Mouse (Mus musculus): ENCODE results near the gene Gcg. TPM values are rescaled to one million over a fixed set of nuclear protein-coding genes. Genes with fewer than 3 reads are reported as not detected.

Gcg gene
- polyA plus RNA-seq, 2 experiments: 0.03 to 0.15 TPM

GRCm38 (mm10) chr2:62462174-62462573, 21.3 kb downstream of the Gcg start:
- Histone ChIP-seq H3K9ac (replicated peaks) (no peak overlapping the region), H3K4me2 (ENCODE audit: low read depth) (no peak overlapping the region), H3K4me1 (replicated peaks; ENCODE audit: control insufficient read depth in 2 of 2, insufficient read depth in 2 of 2, low read length in 1 of 2) (no peaks in the 10 kb centered on the region), H3K4me3 (ENCODE audit: insufficient read depth in 1 of 2, low read depth in 2 of 2, low read length in 2 of 2) (no peak overlapping the region), H3K27me3 (ENCODE audit: control insufficient read depth, insufficient read depth, low read length) (no peaks in the 10 kb centered on the region), H3K9me3 (ENCODE audit: control insufficient read depth, low read length) (no peaks in the 10 kb centered on the region), H3K27ac (no peak overlapping the region), H3K36me3 (replicated peaks; ENCODE audit: control insufficient read depth, insufficient read depth, low read depth) (no peaks in the 10 kb centered on the region)
- ATAC-seq (ENCODE audit: insufficient read depth) (no peak), DNase-seq (ENCODE audit: low read depth in 3 of 3, low spot score in 3 of 3) (no peak)
- TF ChIP-seq EP300 (IDR thresholded peaks at IDR 0.05; ENCODE audit: low read depth) (no peak), CTCF (IDR thresholded peaks at IDR 0.05; ENCODE audit: low read depth) (no peak)
- 59% methylated on average over 2 of the region's 2 CpGs for WGBS (ENCODE audit: insufficient replicate concordance)

DNA sequence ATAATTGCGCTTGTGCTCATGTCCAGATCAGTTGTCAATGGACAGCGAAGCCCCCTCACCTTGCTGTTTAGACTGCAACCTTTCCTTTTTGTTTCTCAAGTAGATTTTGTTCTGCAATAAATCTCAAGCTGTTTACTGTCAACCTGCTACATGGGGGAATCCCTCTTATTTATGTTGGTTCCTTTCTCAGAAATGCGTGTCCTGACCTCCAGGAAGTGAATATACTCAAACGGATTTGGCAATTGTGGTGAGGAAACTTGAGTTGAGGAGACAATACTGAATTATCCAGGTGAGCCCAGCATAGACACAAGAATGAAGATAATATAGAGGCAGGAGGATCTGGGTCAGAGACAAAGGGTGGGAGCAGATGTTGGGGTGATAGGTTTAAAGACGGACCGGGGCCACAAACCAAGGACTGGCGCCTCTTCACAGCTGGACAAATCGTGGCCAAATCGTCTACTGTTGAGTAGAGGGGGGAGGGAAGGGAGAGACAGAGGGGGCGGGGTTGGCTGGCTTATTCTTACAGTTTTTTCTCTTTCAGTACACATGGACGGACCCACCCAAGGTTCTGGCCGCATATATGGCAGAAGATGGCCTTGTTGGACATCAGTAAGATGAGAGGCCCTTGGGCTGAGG, 22.5 kb downstream of the Gcg start:
- TF ChIP-seq CTCF (IDR thresholded peaks at IDR 0.05; ENCODE audit: low read depth): no peak
- no peak for TF ChIP-seq EP300 (IDR thresholded peaks at IDR 0.05; ENCODE audit: low read depth)
- Histone ChIP-seq H3K9ac (replicated peaks) (no peak overlapping the region), H3K9me3 (ENCODE audit: control insufficient read depth, low read length) (no peaks in the 10 kb centered on the region), H3K27ac (no peak overlapping the region), H3K36me3 (replicated peaks; ENCODE audit: control insufficient read depth, insufficient read depth, low read depth) (no peaks in the 10 kb centered on the region), H3K4me3 (ENCODE audit: insufficient read depth in 1 of 2, low read depth in 2 of 2, low read length in 2 of 2) (no peak overlapping the region), H3K27me3 (ENCODE audit: control insufficient read depth, insufficient read depth, low read length) (no peaks in the 10 kb centered on the region), H3K4me1 (replicated peaks; ENCODE audit: control insufficient read depth in 2 of 2, insufficient read depth in 2 of 2, low read length in 1 of 2) (no peaks in the 10 kb centered on the region), H3K4me2 (ENCODE audit: low read depth) (no peak overlapping the region)
- DNase-seq (ENCODE audit: low read depth in 3 of 3, low spot score in 3 of 3) (no peak), ATAC-seq (ENCODE audit: insufficient read depth) (no peak)
- 51% methylated on average over 12 of the region's 12 CpGs for WGBS (ENCODE audit: insufficient replicate concordance)

- Histone ChIP-seq H3K4me3 (ENCODE audit: insufficient read depth in 1 of 2, low read depth in 2 of 2, low read length in 2 of 2) (no peak overlapping the region), H3K9me3 (ENCODE audit: control insufficient read depth, low read length) (no peaks in the 10 kb centered on the region), H3K27me3 (ENCODE audit: control insufficient read depth, insufficient read depth, low read length) (no peaks in the 10 kb centered on the region), H3K36me3 (replicated peaks; ENCODE audit: control insufficient read depth, insufficient read depth, low read depth) (no peaks in the 10 kb centered on the region), H3K4me2 (ENCODE audit: low read depth) (no peak overlapping the region), H3K27ac (no peak overlapping the region), H3K9ac (replicated peaks) (no peak overlapping the region), H3K4me1 (replicated peaks; ENCODE audit: control insufficient read depth in 2 of 2, insufficient read depth in 2 of 2, low read length in 1 of 2) (no peaks in the 10 kb centered on the region)
- no peak for ATAC-seq (ENCODE audit: insufficient read depth)
- 11% methylated on average over 7 of the region's 7 CpGs for WGBS (ENCODE audit: insufficient replicate concordance)
- TF ChIP-seq EP300 (IDR thresholded peaks at IDR 0.05; ENCODE audit: low read depth): no peak
- no peak for TF ChIP-seq CTCF (IDR thresholded peaks at IDR 0.05; ENCODE audit: low read depth)
- DNase-seq (ENCODE audit: low read depth in 3 of 3, low spot score in 3 of 3): peak in 1 of 3 experiments; percentile 10
Measured at GRCm38 (mm10) chr2:62460231-62460710, 23.2 kb downstream of the Gcg start.

DNA sequence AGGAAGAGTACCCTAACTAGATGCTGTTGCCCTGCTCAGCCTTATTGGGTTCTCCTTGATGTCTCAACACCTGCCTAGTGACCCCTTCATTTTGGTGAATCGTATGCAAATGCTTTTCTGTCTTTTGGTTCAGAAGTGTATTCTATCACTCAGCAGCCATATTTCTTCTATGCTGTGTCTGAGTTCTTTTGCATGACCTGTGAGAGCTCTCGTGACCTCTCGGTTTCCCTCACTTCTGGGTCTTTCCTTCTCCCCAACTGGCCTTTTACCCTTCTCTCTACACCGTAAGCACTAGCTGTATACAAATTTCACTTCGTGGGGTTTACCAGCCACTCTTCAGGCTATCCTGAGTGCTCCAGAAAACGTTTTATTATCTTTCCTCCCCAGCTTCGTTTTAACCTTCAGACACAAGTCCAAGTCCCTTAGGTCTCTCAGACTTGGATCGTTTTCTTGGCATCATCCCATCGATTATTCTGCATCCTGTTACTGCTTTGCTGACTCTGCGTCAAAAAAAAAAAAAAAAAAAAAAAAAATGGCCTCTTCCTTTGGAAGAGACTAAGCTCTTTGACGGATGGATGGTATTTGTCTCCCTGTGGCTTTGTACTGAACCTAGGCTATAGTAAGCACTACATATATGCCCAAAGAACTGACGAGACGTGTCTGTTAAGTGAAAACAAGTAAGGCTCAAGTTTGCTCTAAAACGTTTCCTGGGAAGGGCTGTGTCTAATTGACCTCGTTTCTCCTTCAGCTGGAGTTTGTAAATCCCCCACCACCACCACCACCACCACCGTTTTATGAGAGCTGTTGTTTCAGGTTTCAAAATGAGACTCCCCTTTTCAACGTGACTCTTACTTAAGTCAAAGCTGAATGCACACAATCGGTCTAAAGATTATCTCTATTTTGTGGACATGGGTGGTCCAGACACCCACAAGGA, 23.9 kb downstream of the Gcg start:
- DNase-seq (ENCODE audit: low read depth in 3 of 3, low spot score in 3 of 3) (no peak), ATAC-seq (ENCODE audit: insufficient read depth) (no peak)
- TF ChIP-seq EP300 (IDR thresholded peaks at IDR 0.05; ENCODE audit: low read depth): no peak
- no peak for TF ChIP-seq CTCF (IDR thresholded peaks at IDR 0.05; ENCODE audit: low read depth)
- H3K4me1 ChIP-seq (replicated peaks; ENCODE audit: control insufficient read depth in 2 of 2, insufficient read depth in 2 of 2, low read length in 1 of 2): no peaks in the 10 kb centered on the region
- no peaks in the 10 kb centered on the region for H3K9me3 ChIP-seq (ENCODE audit: control insufficient read depth, low read length)
- H3K4me3 ChIP-seq (ENCODE audit: insufficient read depth in 1 of 2, low read depth in 2 of 2, low read length in 2 of 2): no peak overlapping the region
- no peaks in the 10 kb centered on the region for H3K36me3 ChIP-seq (replicated peaks; ENCODE audit: control insufficient read depth, insufficient read depth, low read depth)
- H3K4me2 ChIP-seq (ENCODE audit: low read depth): no peak overlapping the region
- no peak overlapping the region for H3K9ac ChIP-seq (replicated peaks)
- H3K27me3 ChIP-seq (ENCODE audit: control insufficient read depth, insufficient read depth, low read length): no peaks in the 10 kb centered on the region
- no peak overlapping the region for H3K27ac ChIP-seq
- whole genome bisulfite sequencing (ENCODE audit: insufficient replicate concordance): 43% methylated on average over 18 of the region's 18 CpGs

GRCm38 (mm10) chr2:62458070-62458469, 25.4 kb downstream of the Gcg start:
- no peak overlapping the region for H3K4me3 ChIP-seq (ENCODE audit: insufficient read depth in 1 of 2, low read depth in 2 of 2, low read length in 2 of 2)
- peak in 1 of 3 experiments; percentile 9 for DNase-seq (ENCODE audit: low read depth in 3 of 3, low spot score in 3 of 3)
- 30% methylated on average over 9 of the region's 9 CpGs for WGBS (ENCODE audit: insufficient replicate concordance)

More at GRCm38 (mm10) chr2:62458070-62458469, 25.4 kb downstream of the Gcg start:
- no peak for ATAC-seq (ENCODE audit: insufficient read depth)
- no peak overlapping the region for H3K9ac ChIP-seq (replicated peaks)
- H3K36me3 ChIP-seq (replicated peaks; ENCODE audit: control insufficient read depth, insufficient read depth, low read depth): no peaks in the 10 kb centered on the region
- no peaks in the 10 kb centered on the region for H3K4me1 ChIP-seq (replicated peaks; ENCODE audit: control insufficient read depth in 2 of 2, insufficient read depth in 2 of 2, low read length in 1 of 2)
- TF ChIP-seq EP300 (IDR thresholded peaks at IDR 0.05; ENCODE audit: low read depth) (no peak), CTCF (IDR thresholded peaks at IDR 0.05; ENCODE audit: low read depth) (peak; percentile 43; the same call in 1 of the 2 replicates)
- H3K4me2 ChIP-seq (ENCODE audit: low read depth): no peak overlapping the region
- no peaks in the 10 kb centered on the region for H3K9me3 ChIP-seq (ENCODE audit: control insufficient read depth, low read length)
- no peak overlapping the region for H3K27ac ChIP-seq
- H3K27me3 ChIP-seq (ENCODE audit: control insufficient read depth, insufficient read depth, low read length): no peaks in the 10 kb centered on the region

All from liver, embryonic 14.5 days (tissue).